Mouse (Mus musculus) intestine, postnatal 0 days (tissue): ENCODE results near the gene Igsf9. TPM values are rescaled to one million over a fixed set of nuclear protein-coding genes. Genes with fewer than 3 reads are reported as not detected.

Source experiments
- ATAC-seq: fragments of 200-750 bp; cut with Nextera tagmentation; 2 replicates; pipeline ENCODE4 v1.8.0; 2017; ENCODE audit warnings: mild to moderate bottlenecking, moderate TSS enrichment, moderate library complexity
- H3K27ac ChIP-seq: fragments of 300-500 bp; sonication (generic); 2 replicates; pipeline ENCODE4 v1.5.1; 2014; ENCODE audit warnings: mild to moderate bottlenecking, low read depth, low read length, moderate library complexity
- H3K27me3 ChIP-seq: fragments of 300-500 bp; sonication (generic); replicated peaks from 2 replicates; pipeline ENCODE4 v1.6.1; 2014; ENCODE audit warnings: low read length, mixed read lengths; ENCODE audit not compliant: control insufficient read depth, insufficient read depth
- H3K36me3 ChIP-seq: fragments of 300-500 bp; sonication (generic); 2 replicates; pipeline ENCODE4 v1.6.1; 2014; ENCODE audit warnings: mild to moderate bottlenecking, moderate library complexity; ENCODE audit not compliant: control insufficient read depth, insufficient read depth
- H3K4me1 ChIP-seq: fragments of 300-500 bp; sonication (generic); replicated peaks from 2 replicates; pipeline ENCODE4 v1.6.1; 2014; ENCODE audit warnings: antibody characterized with exemption, low read length, mixed read lengths; ENCODE audit not compliant: control insufficient read depth, insufficient read depth
- H3K4me2 ChIP-seq: fragments of 300-500 bp; sonication (generic); replicated peaks from 2 replicates; pipeline ENCODE4 v1.6.1; 2014; ENCODE audit warnings: low read depth, mild to moderate bottlenecking, moderate library complexity
- H3K4me3 ChIP-seq: fragments of 300-500 bp; sonication (generic); 2 replicates; pipeline ENCODE4 v1.5.1; 2014; ENCODE audit warnings: low read depth, low read length
- H3K9ac ChIP-seq: fragments of 300-500 bp; sonication (generic); 2 replicates; pipeline ENCODE4 v1.6.1; 2014; ENCODE audit warnings: mild to moderate bottlenecking, low read depth, low read length
- H3K9me3 ChIP-seq: fragments of 300-500 bp; sonication (generic); 2 replicates; pipeline ENCODE4 v1.6.1; 2016; ENCODE audit warnings: mixed run types; ENCODE audit not compliant: control insufficient read depth
- CTCF ChIP-seq: sonication (generic); IDR thresholded peaks from 2 replicates; pipeline ENCODE4 v1.5.1; 2016; ENCODE audit warnings: low read depth, mild to moderate bottlenecking, control low read depth, antibody characterized with exemption, moderate library complexity
- WGBS: fragments of 180-500 bp; shearing (Covaris S2); extraction: QIAGEN DNeasy Blood & Tissue Kit; methylation state at CpG from one replicate; pipeline ENCODE4 v1.1.7; 2014; 5-methylcytosine and 5-hydroxymethylcytosine counted together
- polyA plus RNA-seq: library from polyadenylated mRNA; unstranded; fragments of >200 nt; fragmentation: Nextera tagmentation; extraction: Ambion mirVana; gene quantifications from 2 replicates; pipeline ENCODE4 v1.2.1, GENCODE M21; 2015

Gene Igsf9
- polyA plus RNA-seq, 1 experiment from 2014 or later, result 73.4 TPM

GRCm38 (mm10) chr1:172509235-172509634, 27.6 kb downstream of the Igsf9 start:
- H3K4me2 ChIP-seq, result no peak overlapping the region
- H3K9me3 ChIP-seq, result no peaks in the 10 kb centered on the region
- H3K27me3 ChIP-seq, result no peaks in the 10 kb centered on the region
- H3K4me3 ChIP-seq, result no peak overlapping the region
- no peak for ATAC-seq
- no peak for TF ChIP-seq CTCF
- H3K9ac ChIP-seq, result no peak overlapping the region
- peak overlapping the region; percentile 28; the same call in 1 of the 2 replicates for H3K27ac ChIP-seq
- peaks cover 3% of the 10 kb centered on the region; the same call in 1 of the 2 replicates for H3K4me1 ChIP-seq
- H3K36me3 ChIP-seq, result peaks cover 41% of the 10 kb centered on the region
- 68% methylated on average over 5 of the region's 5 CpGs for WGBS

- Histone ChIP-seq H3K9me3 (no peaks in the 10 kb centered on the region), H3K36me3 (peaks cover 38% of the 10 kb centered on the region), H3K27me3 (no peaks in the 10 kb centered on the region), H3K4me1 (peaks cover 5% of the 10 kb centered on the region; the same call in 1 of the 2 replicates), H3K9ac (no peak overlapping the region), H3K27ac (peak overlapping the region; percentile 41; the same call in 1 of the 2 replicates), H3K4me3 (no peak overlapping the region), H3K4me2 (peak overlapping the region; percentile 54)
- no peak for TF ChIP-seq CTCF
- ATAC-seq, result peak; percentile 37
- 29% methylated on average over 8 of the region's 8 CpGs for WGBS
These were observed 28.4 kb downstream of the Igsf9 start for GRCm38 (mm10) chr1:172509983-172510382.

- Histone ChIP-seq H3K9ac (no peak overlapping the region), H3K27ac (peak overlapping the region; percentile 41; the same call in 1 of the 2 replicates), H3K4me3 (no peak overlapping the region), H3K9me3 (no peaks in the 10 kb centered on the region), H3K4me2 (peak overlapping the region; percentile 54), H3K36me3 (peaks cover 33% of the 10 kb centered on the region), H3K27me3 (no peaks in the 10 kb centered on the region), H3K4me1 (peaks cover 8% of the 10 kb centered on the region)
- ATAC-seq, result peak; percentile 63
- no peak for TF ChIP-seq CTCF
- 23% methylated on average over 13 of the region's 13 CpGs for WGBS
These were observed 28.9 kb downstream of the Igsf9 start for GRCm38 (mm10) chr1:172510421-172510972.

GRCm38 (mm10) chr1:172512962-172513361, 31.4 kb downstream of the Igsf9 start:
- Histone ChIP-seq H3K36me3 (peaks cover 8% of the 10 kb centered on the region), H3K9ac (no peak overlapping the region), H3K9me3 (no peaks in the 10 kb centered on the region), H3K27ac (peak overlapping the region; percentile 80), H3K4me3 (no peak overlapping the region), H3K4me2 (no peak overlapping the region), H3K27me3 (no peaks in the 10 kb centered on the region), H3K4me1 (peaks cover 8% of the 10 kb centered on the region)
- ATAC-seq, result no peak
- peak; percentile 56 for TF ChIP-seq CTCF
- WGBS, result 43% methylated on average over 13 of the region's 13 CpGs

GRCm38 (mm10) chr1:172513525-172514212, 32.1 kb downstream of the Igsf9 start:
- 0 out of 2 replicates have a peak overlapping the region, but pooled peaks have one; percentile 21 for H3K4me2 ChIP-seq
- no peak overlapping the region for H3K4me3 ChIP-seq
- peak overlapping the region; percentile 80 for H3K27ac ChIP-seq
- 55% methylated on average over 17 of the region's 17 CpGs for WGBS
- peaks cover 8% of the 10 kb centered on the region for H3K4me1 ChIP-seq
- H3K36me3 ChIP-seq, result peaks cover 2% of the 10 kb centered on the region; the same call in 1 of the 2 replicates
- no peak overlapping the region for H3K9ac ChIP-seq
- no peaks in the 10 kb centered on the region for H3K9me3 ChIP-seq
- no peak for ATAC-seq
- TF ChIP-seq CTCF, result no peak
- H3K27me3 ChIP-seq, result no peaks in the 10 kb centered on the region

DNA sequence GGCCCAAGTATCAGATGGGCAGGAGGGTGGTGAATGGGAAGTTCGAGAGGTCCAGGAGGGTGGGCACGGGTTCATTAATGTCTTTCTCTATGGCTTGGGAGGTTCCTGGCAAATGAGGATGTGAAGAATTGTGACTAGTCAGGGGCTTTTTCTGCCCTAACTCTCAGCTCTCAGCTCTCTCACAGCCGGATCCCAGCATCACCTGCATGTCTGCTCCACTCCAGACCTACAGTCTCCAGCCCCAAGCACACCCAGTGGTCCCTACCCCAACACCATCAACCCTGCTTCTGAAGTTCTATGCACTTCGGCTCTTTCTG, 32.6 kb downstream of the Igsf9 start:
- 0 out of 2 replicates have a peak overlapping the region, but pooled peaks have one; percentile 21 for H3K4me2 ChIP-seq
- H3K9ac ChIP-seq, result no peak overlapping the region
- no peaks in the 10 kb centered on the region for H3K9me3 ChIP-seq
- H3K4me3 ChIP-seq, result no peak overlapping the region
- H3K4me1 ChIP-seq, result peaks cover 8% of the 10 kb centered on the region
- H3K36me3 ChIP-seq, result no peaks in the 10 kb centered on the region; the same call in 1 of the 2 replicates
- TF ChIP-seq CTCF, result no peak
- H3K27ac ChIP-seq, result peak overlapping the region; percentile 80
- WGBS, result 77% methylated on average over 4 of the region's 4 CpGs
- no peak for ATAC-seq
- H3K27me3 ChIP-seq, result no peaks in the 10 kb centered on the region
